Mouse (Mus musculus) limb, embryonic 15.5 days (tissue): ENCODE data around the gene Itch. TPM values are rescaled to one million over a fixed set of nuclear protein-coding genes. Genes with fewer than 3 reads are reported as not detected.

Source experiments
- ATAC-seq: fragments of 200-750 bp; cut with Nextera tagmentation; 2 replicates; pipeline ENCODE4 v1.8.0; 2017; ENCODE audit warnings: low read depth, moderate TSS enrichment; ENCODE audit not compliant: insufficient number of reproducible peaks, low FRiP score, low TSS enrichment
- H3K27ac ChIP-seq: fragments of 300-500 bp; sonication (generic); 2 replicates; pipeline ENCODE4 v1.5.1; 2015; ENCODE audit warnings: moderate library complexity, mild to moderate bottlenecking, inconsistent platforms
- H3K27me3 ChIP-seq: fragments of 300-500 bp; sonication (generic); 2 replicates; pipeline ENCODE4 v1.6.1; 2015; ENCODE audit warnings: inconsistent platforms
- H3K36me3 ChIP-seq: fragments of 300-500 bp; sonication (generic); 2 replicates; pipeline ENCODE4 v1.6.1; 2015; ENCODE audit warnings: inconsistent platforms
- H3K4me1 ChIP-seq: fragments of 300-500 bp; sonication (generic); 2 replicates; pipeline ENCODE4 v1.6.1; 2015; ENCODE audit warnings: inconsistent platforms
- H3K4me2 ChIP-seq: fragments of 300-500 bp; sonication (generic); 2 replicates; pipeline ENCODE4 v1.6.1; 2015; ENCODE audit warnings: mild to moderate bottlenecking, inconsistent platforms
- H3K4me3 ChIP-seq: fragments of 300-500 bp; sonication (generic); 2 replicates; pipeline ENCODE4 v1.5.1; 2015; ENCODE audit warnings: mild to moderate bottlenecking, inconsistent platforms
- H3K9ac ChIP-seq: fragments of 300-500 bp; sonication (generic); 2 replicates; pipeline ENCODE4 v1.6.1; 2015; ENCODE audit warnings: inconsistent platforms
- H3K9me3 ChIP-seq: fragments of 300-500 bp; sonication (generic); 2 replicates; pipeline ENCODE4 v1.6.1; 2016; ENCODE audit warnings: inconsistent platforms
- WGBS: fragments of 180-500 bp; shearing (Covaris S2); methylation state at CpG from one replicate; pipeline ENCODE4 v1.1.7; 2015; 5-methylcytosine and 5-hydroxymethylcytosine counted together
- polyA plus RNA-seq: library from polyadenylated mRNA; unstranded; fragments of >200 nt; fragmentation: Nextera tagmentation; extraction: Ambion mirVana; gene quantifications from 2 replicates; pipeline ENCODE4 v1.2.1, GENCODE M21; 2015

Itch gene
- polyA plus RNA-seq, 1 experiment from 2014 or later, result 54.9 TPM

DNA sequence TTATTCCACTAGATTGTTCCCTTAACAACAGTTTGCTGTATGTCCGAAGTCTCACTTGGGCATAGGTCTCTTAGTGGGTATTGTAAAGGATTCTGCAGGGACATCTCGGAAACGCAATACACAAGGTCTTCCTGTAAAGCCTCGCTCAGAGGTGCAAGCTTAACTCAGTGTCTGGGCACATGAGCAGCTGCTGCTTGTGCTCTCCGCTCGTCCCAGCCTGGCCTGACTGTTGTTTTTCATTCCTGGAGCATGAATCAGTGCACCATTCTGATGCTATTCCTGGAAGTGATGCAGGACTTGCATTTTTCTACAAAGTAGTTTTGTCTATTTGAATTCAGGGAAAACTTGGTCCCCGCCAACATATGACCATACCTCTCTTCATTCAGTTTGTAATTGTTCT is 91.4 kb downstream of the Itch start:
- no peak for ATAC-seq
- H3K27me3 ChIP-seq, result no peaks in the 10 kb centered on the region
- no peaks in the 10 kb centered on the region for H3K4me1 ChIP-seq
- WGBS, result 91% methylated on average over 7 of the region's 7 CpGs
- no peak overlapping the region for H3K27ac ChIP-seq
- no peaks in the 10 kb centered on the region for H3K9me3 ChIP-seq
- H3K36me3 ChIP-seq, result peaks cover 76% of the 10 kb centered on the region
- no peak overlapping the region for H3K4me2 ChIP-seq
- H3K4me3 ChIP-seq, result no peak overlapping the region
- no peak overlapping the region for H3K9ac ChIP-seq

DNA sequence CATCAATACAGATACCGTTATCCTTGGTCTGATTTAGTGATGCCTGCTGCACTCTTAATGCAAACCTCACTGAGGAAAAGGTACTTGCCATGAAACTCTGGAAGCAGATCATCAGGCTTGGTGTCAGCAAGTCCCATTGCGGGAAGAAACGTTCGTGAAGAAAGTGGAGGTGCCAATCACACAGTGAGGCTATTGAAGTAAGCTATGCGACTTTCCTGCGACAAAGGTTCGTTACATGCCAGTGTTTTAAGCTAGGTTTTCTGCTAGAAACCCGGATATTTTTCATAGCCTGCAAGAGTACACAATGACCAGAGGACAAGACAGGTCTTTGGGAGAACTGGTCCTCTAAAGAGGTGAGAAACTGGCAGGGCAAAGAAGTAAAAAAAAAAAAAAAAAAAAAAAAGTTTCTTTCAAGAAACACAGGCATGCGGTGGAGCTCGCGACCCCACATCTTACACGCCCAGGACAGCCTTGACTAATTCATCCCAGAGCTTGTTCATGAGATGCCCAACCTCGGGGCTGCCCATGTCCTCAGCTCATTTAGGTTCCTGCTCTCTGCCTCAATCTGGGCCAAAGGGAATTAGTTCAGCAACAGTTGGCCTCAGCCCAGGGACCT is 102.5 kb downstream of the Itch start:
- Histone ChIP-seq H3K9me3 (no peaks in the 10 kb centered on the region), H3K4me2 (peak overlapping the region; percentile 56), H3K9ac (peak overlapping the region; percentile 34; the same call in 1 of the 2 replicates), H3K36me3 (peaks cover 4% of the 10 kb centered on the region; the same call in 1 of the 2 replicates), H3K27me3 (no peaks in the 10 kb centered on the region), H3K4me1 (peaks cover 15% of the 10 kb centered on the region), H3K27ac (peak overlapping the region; percentile 94), H3K4me3 (peak overlapping the region; percentile 79)
- ATAC-seq, result peak; percentile 83
- 4% methylated on average over 13 of the region's 13 CpGs for WGBS

GRCm38 (mm10) chr2:155236362-155236992 is 103.2 kb downstream of the Itch start, which contains the start of gene Dynlrb1:
Gene Dynlrb1, plus strand, starts transcription at chr2:155236533.
- H3K9ac ChIP-seq, result peak within 1 kb of the TSS; percentile 96
- peaks cover 17% of the 10 kb centered on the region for H3K4me1 ChIP-seq
- peak within 1 kb of the TSS; percentile 94 for H3K27ac ChIP-seq
- H3K9me3 ChIP-seq, result no peaks in the 10 kb centered on the region
- H3K36me3 ChIP-seq, result peaks cover 6% of the 10 kb centered on the region; the same call in 1 of the 2 replicates
- no peaks in the 10 kb centered on the region for H3K27me3 ChIP-seq
- WGBS, result under 1% methylated on average over 50 of the region's 50 CpGs
- peak; percentile 96 for ATAC-seq
- peak within 1 kb of the TSS; percentile 79 for H3K4me3 ChIP-seq
- peak within 1 kb of the TSS; percentile 72 for H3K4me2 ChIP-seq

GRCm38 (mm10) chr2:155237276-155237675 is 104.0 kb downstream of the Itch start:
- Histone ChIP-seq H3K4me2 (peak overlapping the region; percentile 72), H3K36me3 (peaks cover 7% of the 10 kb centered on the region), H3K27ac (peak overlapping the region; percentile 94; the same call in 1 of the 2 replicates), H3K9ac (peak overlapping the region; percentile 96), H3K4me3 (peak overlapping the region; percentile 79), H3K9me3 (no peaks in the 10 kb centered on the region), H3K27me3 (no peaks in the 10 kb centered on the region), H3K4me1 (peaks cover 17% of the 10 kb centered on the region)
- 7% methylated on average over 4 of the region's 4 CpGs for WGBS
- no peak for ATAC-seq

- WGBS, result 77% methylated on average over 4 of the region's 4 CpGs
- no peak overlapping the region for H3K27ac ChIP-seq
- no peaks in the 10 kb centered on the region for H3K9me3 ChIP-seq
- peaks cover 17% of the 10 kb centered on the region for H3K4me1 ChIP-seq
- no peak overlapping the region for H3K9ac ChIP-seq
- H3K27me3 ChIP-seq, result no peaks in the 10 kb centered on the region
- H3K4me3 ChIP-seq, result no peak overlapping the region
- no peak overlapping the region for H3K4me2 ChIP-seq
- peaks cover 44% of the 10 kb centered on the region for H3K36me3 ChIP-seq
- ATAC-seq, result no peak
Observed at GRCm38 (mm10) chr2:155240915-155241314, 107.6 kb downstream of the Itch start.

DNA sequence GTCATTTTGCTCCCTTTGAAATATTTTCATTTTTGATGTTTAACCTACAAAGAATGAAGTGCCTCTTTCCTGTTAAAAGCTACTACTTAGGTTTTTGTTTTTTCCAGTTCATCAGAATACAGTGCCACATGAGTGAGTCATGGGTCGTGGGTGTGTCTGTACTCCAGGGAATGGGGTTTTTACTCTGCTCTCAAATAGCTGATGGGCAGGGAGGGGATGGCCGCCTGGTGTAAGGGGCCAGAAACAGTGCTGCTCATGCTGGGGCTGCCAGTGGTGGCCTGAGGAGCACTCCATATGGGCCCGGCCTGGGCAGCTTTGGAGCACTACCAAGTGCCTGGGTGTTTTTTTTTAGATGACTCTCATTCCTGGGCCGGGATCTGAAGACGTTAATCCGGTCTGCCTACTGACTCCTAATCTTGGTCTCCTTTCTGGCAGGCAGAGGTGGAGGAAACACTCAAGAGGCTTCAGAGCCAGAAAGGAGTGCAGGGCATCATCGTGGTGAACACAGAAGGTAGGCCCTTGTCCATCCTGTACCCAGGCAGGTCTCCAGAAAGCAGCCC is 109.1 kb downstream of the Itch start:
- no peaks in the 10 kb centered on the region for H3K9me3 ChIP-seq
- H3K4me1 ChIP-seq, result peaks cover 15% of the 10 kb centered on the region
- H3K9ac ChIP-seq, result no peak overlapping the region
- no peak for ATAC-seq
- H3K27ac ChIP-seq, result 0 out of 2 replicates have a peak overlapping the region, but pooled peaks have one; percentile 22
- WGBS, result 77% methylated on average over 7 of the region's 7 CpGs
- H3K27me3 ChIP-seq, result no peaks in the 10 kb centered on the region
- no peak overlapping the region for H3K4me3 ChIP-seq
- H3K4me2 ChIP-seq, result no peak overlapping the region
- peaks cover 57% of the 10 kb centered on the region for H3K36me3 ChIP-seq

DNA sequence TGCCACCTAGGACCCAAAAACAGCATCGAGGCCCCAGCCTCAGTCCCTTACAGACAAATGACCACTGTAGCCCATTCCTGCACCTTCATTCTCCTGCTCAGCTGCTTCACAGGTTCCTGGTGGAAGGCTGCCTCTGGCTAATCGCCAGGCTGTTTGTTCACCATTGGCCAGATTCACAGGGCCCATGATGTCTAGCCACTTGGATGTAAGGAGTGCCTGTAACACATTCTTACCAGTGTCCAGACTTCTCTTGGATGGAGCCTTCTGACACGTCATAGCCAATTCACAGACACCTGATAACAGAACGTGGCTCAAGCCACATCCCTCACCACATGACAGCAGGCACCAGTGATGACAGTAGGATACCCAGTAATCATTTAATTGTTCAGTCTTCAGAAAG is 112.9 kb downstream of the Itch start:
- Histone ChIP-seq H3K27me3 (no peaks in the 10 kb centered on the region), H3K4me2 (no peak overlapping the region), H3K9me3 (no peaks in the 10 kb centered on the region), H3K4me3 (no peak overlapping the region), H3K4me1 (no peaks in the 10 kb centered on the region), H3K36me3 (peaks cover 90% of the 10 kb centered on the region), H3K9ac (no peak overlapping the region), H3K27ac (no peak overlapping the region)
- ATAC-seq, result no peak
- WGBS, result 90% methylated on average over 4 of the region's 4 CpGs

- peak overlapping the region; percentile 30; the same call in 1 of the 2 replicates for H3K27ac ChIP-seq
- no peaks in the 10 kb centered on the region for H3K9me3 ChIP-seq
- 69% methylated on average over 1 of the region's 1 CpGs for WGBS
- no peak overlapping the region for H3K4me2 ChIP-seq
- H3K27me3 ChIP-seq, result no peaks in the 10 kb centered on the region
- no peak overlapping the region for H3K9ac ChIP-seq
- H3K4me3 ChIP-seq, result no peak overlapping the region
- no peaks in the 10 kb centered on the region for H3K4me1 ChIP-seq
- no peak; the same call in 1 of the 2 replicates for ATAC-seq
- H3K36me3 ChIP-seq, result peaks cover 86% of the 10 kb centered on the region
Observed at GRCm38 (mm10) chr2:155248206-155248605, 114.9 kb downstream of the Itch start.

DNA sequence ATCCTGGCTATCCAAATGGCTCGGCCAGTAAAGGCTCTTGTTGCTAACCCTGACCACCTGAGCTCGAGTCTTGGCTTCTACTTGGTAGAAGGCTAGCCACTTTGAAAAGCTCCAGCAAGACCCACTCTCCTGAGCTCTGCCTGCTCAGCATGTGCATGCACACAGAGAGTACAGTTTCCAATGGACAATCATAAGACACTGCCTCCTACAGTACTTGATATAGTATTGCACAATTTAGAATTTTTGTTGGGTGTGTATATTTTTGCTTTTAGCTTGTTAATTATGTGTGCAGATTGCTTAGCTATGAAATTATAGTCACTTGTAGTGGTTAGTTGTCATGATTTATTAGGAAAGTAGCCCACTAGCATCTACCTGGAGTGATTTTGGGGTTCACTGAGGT is 115.4 kb downstream of the Itch start:
- H3K9ac ChIP-seq, result no peak overlapping the region
- no peak overlapping the region for H3K4me2 ChIP-seq
- H3K27ac ChIP-seq, result peak overlapping the region; percentile 30; the same call in 1 of the 2 replicates
- 48% methylated on average over 2 of the region's 2 CpGs for WGBS
- no peaks in the 10 kb centered on the region for H3K27me3 ChIP-seq
- H3K4me1 ChIP-seq, result no peaks in the 10 kb centered on the region
- H3K36me3 ChIP-seq, result peaks cover 80% of the 10 kb centered on the region
- no peak for ATAC-seq
- H3K4me3 ChIP-seq, result no peak overlapping the region
- no peaks in the 10 kb centered on the region for H3K9me3 ChIP-seq

DNA sequence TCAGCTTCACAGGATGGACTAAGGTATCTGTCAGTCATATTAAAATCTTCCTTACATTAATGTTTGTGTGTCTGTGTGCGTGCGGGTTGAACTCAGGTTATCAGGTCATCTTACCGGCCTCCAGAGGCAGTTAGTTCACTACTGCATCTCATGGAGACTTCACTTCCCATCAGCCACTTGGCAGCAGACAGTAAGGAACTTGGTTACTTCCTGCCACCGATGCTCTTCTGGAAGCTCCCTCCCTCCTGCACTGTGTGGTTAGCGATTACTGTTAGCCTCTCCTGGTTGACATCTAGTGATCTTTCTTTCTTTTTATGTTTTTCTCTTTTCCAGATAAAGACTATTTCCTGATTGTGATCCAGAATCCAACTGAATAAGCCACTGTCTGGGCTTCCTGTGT is 116.3 kb downstream of the Itch start:
- H3K4me2 ChIP-seq, result no peak overlapping the region
- no peak overlapping the region for H3K27ac ChIP-seq
- no peak overlapping the region for H3K4me3 ChIP-seq
- H3K9ac ChIP-seq, result no peak overlapping the region
- 94% methylated on average over 5 of the region's 5 CpGs for WGBS
- peaks cover 72% of the 10 kb centered on the region for H3K36me3 ChIP-seq
- H3K4me1 ChIP-seq, result no peaks in the 10 kb centered on the region
- no peak for ATAC-seq
- H3K27me3 ChIP-seq, result no peaks in the 10 kb centered on the region
- H3K9me3 ChIP-seq, result no peaks in the 10 kb centered on the region

GRCm38 (mm10) chr2:155265526-155265925 is 132.2 kb downstream of the Itch start:
- Histone ChIP-seq H3K4me2 (no peak overlapping the region), H3K9ac (no peak overlapping the region), H3K9me3 (0 out of 2 replicates have a peak, but pooled peaks cover 2% of the 10 kb centered on the region), H3K4me1 (no peaks in the 10 kb centered on the region), H3K4me3 (no peak overlapping the region), H3K27ac (no peak overlapping the region), H3K27me3 (no peaks in the 10 kb centered on the region), H3K36me3 (no peaks in the 10 kb centered on the region)
- ATAC-seq, result no peak
- 64% methylated on average over 6 of the region's 6 CpGs for WGBS

DNA sequence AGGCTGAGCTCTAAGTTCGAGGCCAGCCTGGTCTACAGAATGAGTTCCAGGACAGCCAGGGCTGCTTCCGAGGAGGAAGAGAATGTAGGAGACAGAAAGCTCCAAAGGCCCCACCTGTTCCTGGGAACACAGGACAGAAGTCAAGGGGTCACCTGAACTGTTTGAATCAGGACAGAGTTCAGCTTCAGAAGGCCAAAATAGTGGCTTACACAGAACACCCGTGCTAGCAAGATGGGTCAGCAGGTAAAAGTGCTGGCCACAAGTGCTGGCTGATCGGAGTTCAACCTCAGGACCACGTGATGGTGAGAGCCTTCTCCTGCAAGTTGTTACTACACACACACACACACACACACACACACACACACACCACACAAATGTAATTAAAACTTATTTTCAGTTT is 133.6 kb downstream of the Itch start:
- Histone ChIP-seq H3K9ac (no peak overlapping the region), H3K4me2 (no peak overlapping the region), H3K4me3 (no peak overlapping the region), H3K4me1 (no peaks in the 10 kb centered on the region), H3K27me3 (no peaks in the 10 kb centered on the region), H3K9me3 (0 out of 2 replicates have a peak, but pooled peaks cover 2% of the 10 kb centered on the region), H3K27ac (no peak overlapping the region), H3K36me3 (no peaks in the 10 kb centered on the region)
- ATAC-seq, result no peak
- 78% methylated on average over 5 of the region's 5 CpGs for WGBS
